Mouse (Mus musculus): ENCODE data around the gene Pfas.
A peak's percentile ranks its signal among the peaks of the same experiment; 100 is the strongest.

The Pfas gene

GRCm38 (mm10) chr11:69008182-69009121 lies at the start of gene Pfas:
Gene Pfas (minus strand): TSS chr11:69008460.
- peak; percentile 97 for DNase-seq

GRCm38 (mm10) chr11:69053848-69054247 lies 45.6 kb upstream of the Pfas start:
- no peak for DNase-seq

GRCm38 (mm10) chr11:69052824-69053421 lies 44.7 kb upstream of the Pfas start:
- no peak for DNase-seq

GRCm38 (mm10) chr11:69051771-69052170 lies 43.5 kb upstream of the Pfas start:
- no peak for DNase-seq

GRCm38 (mm10) chr11:69050748-69051147 lies 42.5 kb upstream of the Pfas start:
- no peak for DNase-seq

- DNase-seq: no peak
Observed at GRCm38 (mm10) chr11:69048151-69048550, 39.9 kb upstream of the Pfas start.

- DNase-seq: no peak
Observed at GRCm38 (mm10) chr11:69047592-69047991, 39.3 kb upstream of the Pfas start.

- DNase-seq: no peak
Observed at GRCm38 (mm10) chr11:69046395-69046774, 38.1 kb upstream of the Pfas start.

- DNase-seq: peak; percentile 94
Observed at GRCm38 (mm10) chr11:69045531-69046394, 37.5 kb upstream of the Pfas start, which contains the start of gene Aurkb. Gene Aurkb (plus strand): TSS chr11:69045647.

DNA sequence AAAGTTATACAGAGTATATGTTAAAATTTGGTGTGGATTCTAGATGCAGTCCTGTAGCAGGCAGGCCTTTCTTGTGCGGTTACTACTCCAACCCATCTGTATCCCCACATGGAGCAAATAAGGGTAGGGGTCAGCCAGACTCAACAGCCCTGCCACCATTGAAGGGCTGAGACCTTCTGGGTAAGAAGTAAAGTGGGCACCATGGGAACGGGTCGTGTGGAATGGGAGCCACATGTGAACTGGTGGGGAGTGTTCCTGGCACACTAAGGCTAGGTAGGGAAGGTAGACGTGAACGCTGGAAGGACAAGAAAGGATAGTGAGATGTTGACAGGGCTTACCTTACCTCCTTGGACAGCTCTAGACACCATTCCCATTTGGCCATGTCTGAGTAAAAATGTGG lies 29.9 kb upstream of the Pfas start:
- peak; percentile 22 for DNase-seq

- peak; percentile 92 for DNase-seq
Observed at GRCm38 (mm10) chr11:69037231-69038061, 29.2 kb upstream of the Pfas start.

- peak; percentile 88 for DNase-seq
Observed at GRCm38 (mm10) chr11:69036486-69037230, 28.4 kb upstream of the Pfas start.

DNA sequence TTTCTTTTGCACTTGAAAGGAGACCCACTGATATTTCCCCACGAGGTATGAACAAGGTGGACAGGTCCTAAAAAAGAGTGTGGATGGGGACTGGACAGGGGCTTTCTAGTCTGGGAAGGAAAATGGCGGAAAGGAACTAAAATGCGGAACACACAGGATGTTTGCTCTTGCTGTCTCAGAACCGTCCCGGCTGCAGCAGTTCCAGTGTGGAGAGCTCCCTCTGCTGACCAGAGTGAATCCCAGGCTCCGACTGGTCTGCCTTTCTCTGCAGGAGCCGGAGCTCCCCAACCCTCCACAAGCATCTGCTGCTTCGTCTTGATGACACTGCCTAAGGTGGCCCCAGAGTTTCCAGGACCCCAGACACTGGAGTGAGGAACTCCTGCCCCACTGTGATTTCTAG lies 27.6 kb upstream of the Pfas start:
- peak; percentile 91 for DNase-seq

- DNase-seq: no peak
Observed at GRCm38 (mm10) chr11:69035411-69035810, 27.2 kb upstream of the Pfas start.

- no peak for DNase-seq
Observed at GRCm38 (mm10) chr11:69034585-69034984, 26.3 kb upstream of the Pfas start.

- DNase-seq: no peak
Observed at GRCm38 (mm10) chr11:69033552-69033951, 25.3 kb upstream of the Pfas start.

- peak; percentile 40 for DNase-seq
Observed at GRCm38 (mm10) chr11:69028805-69029204, 20.5 kb upstream of the Pfas start.

DNA sequence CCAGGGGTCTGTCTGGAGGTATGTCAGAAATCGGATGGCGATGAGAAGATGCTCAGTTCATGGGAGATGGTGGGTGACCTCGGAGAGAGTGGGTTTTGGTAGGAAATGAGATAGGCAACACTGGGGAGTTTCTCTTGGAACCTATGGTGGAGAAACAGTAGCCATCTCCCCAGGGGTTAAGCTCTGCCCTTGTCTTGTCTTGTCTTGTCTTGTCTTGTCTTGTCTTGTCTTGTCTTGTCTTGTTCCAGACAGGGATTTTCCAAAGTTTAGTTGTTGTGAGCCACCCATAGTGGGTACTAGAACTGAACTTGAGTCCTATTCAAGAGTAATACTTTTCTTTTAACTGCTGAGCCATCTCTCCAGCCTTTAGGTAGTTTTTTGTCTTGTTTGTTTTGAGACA lies 18.3 kb upstream of the Pfas start:
- DNase-seq: no peak

GRCm38 (mm10) chr11:69020691-69021090 lies 12.4 kb upstream of the Pfas start:
- no peak for DNase-seq

- DNase-seq: no peak
Observed at GRCm38 (mm10) chr11:69016755-69017154, 8.5 kb upstream of the Pfas start.

GRCm38 (mm10) chr11:69015644-69016441 lies 7.6 kb upstream of the Pfas start, which contains the start of gene Ctc1:
Gene Ctc1 (plus strand): TSS chr11:69015911.
- DNase-seq: peak; percentile 97

Data from retina, postnatal 1 day (tissue).